ENCODE assay signal across 31 mouse cellular contexts in genomic region chrX:85193856-85194255, GRCm38 (mm10). TPM values are rescaled to one million over a fixed set of nuclear protein-coding genes. Genes with fewer than 3 reads are reported as not detected.
DNase-seq lines count a peak whose midpoint lies in the region; ATAC-seq and TF ChIP-seq lines count a peak whose summit lies in the region.
"Had no signal": no experiment of that assay in that cellular context is flagged by ENCODE, and none has a peak within 500 bp of the region (broad histone marks: within the 10 kb centered on the region; RNA-seq: fewer than 3 reads in every experiment).

No protein-coding gene starts in this region.

- H3K27ac ChIP-seq in embryonic facial prominence, embryonic 11.5 days (replicated peaks; ENCODE audit: low read depth, low read length): no peak overlapping the region
- H3K27ac ChIP-seq in embryonic facial prominence, embryonic 10.5 days (replicated peaks): no peak overlapping the region
- no peak overlapping the region for H3K27ac ChIP-seq in limb, embryonic 14.5 days (replicated peaks; ENCODE audit: low read depth, low read length)
- no peak overlapping the region for H3K27ac ChIP-seq in liver, embryonic 12.5 days
- H3K27ac ChIP-seq: embryonic facial prominence, embryonic 15.5 days; heart, embryonic 15.5 days; hindbrain, embryonic 10.5 days; hindbrain, embryonic 14.5 days; hindbrain, postnatal 0 days had no signal

- H3K4me2 ChIP-seq in embryonic facial prominence, embryonic 11.5 days (ENCODE audit: low read depth, low read length): no peak overlapping the region
- H3K4me2 ChIP-seq in limb, embryonic 14.5 days (replicated peaks; ENCODE audit: low read depth, low read length, severe bottlenecking): no peak overlapping the region
- no peak overlapping the region for H3K4me2 ChIP-seq in liver, embryonic 12.5 days
- H3K4me2 ChIP-seq: embryonic facial prominence, embryonic 15.5 days; heart, embryonic 12.5 days; heart, embryonic 15.5 days; hindbrain, embryonic 14.5 days had no signal

- H3K9me3 ChIP-seq in embryonic facial prominence, embryonic 11.5 days (replicated peaks; ENCODE audit: control insufficient read depth, low read length): no peaks in the 10 kb centered on the region
- no peaks in the 10 kb centered on the region for H3K9me3 ChIP-seq in embryonic facial prominence, embryonic 10.5 days
- no peaks in the 10 kb centered on the region for H3K9me3 ChIP-seq in limb, embryonic 14.5 days (ENCODE audit: control insufficient read depth, low read length)
- no peaks in the 10 kb centered on the region for H3K9me3 ChIP-seq in liver, embryonic 12.5 days (replicated peaks)
- H3K9me3 ChIP-seq: embryonic facial prominence, embryonic 15.5 days; heart, embryonic 12.5 days; heart, embryonic 15.5 days; hindbrain, embryonic 10.5 days had no signal

- DNase-seq in embryonic facial prominence, embryonic 11.5 days (ENCODE audit: low spot score): peak; percentile 64
- DNase-seq in embryonic facial prominence, embryonic 10.5 days (ENCODE audit: low spot score): no peak
- DNase-seq in forelimb bud, embryonic 11.5 days (ENCODE audit: low read depth, low spot score): peak; percentile 57
- peak; percentile 3 for DNase-seq in limb, embryonic 14.5 days (ENCODE audit: low spot score)
- DNase-seq in adrenal gland, postnatal 10 days: no peak
- DNase-seq: adrenal gland, adult 2 months; adrenal gland, postnatal 25 days; cerebellum, adult 11-12 months; cerebellum, adult 9-10 months; cerebellum, postnatal 14 days; forebrain, postnatal 0 days; gastrocnemius, postnatal 25 days; heart, adult 18-20 months; heart, postnatal 10 days; heart, postnatal 36 days had no signal

- no peaks in the 10 kb centered on the region for H3K27me3 ChIP-seq in embryonic facial prominence, embryonic 11.5 days (ENCODE audit: control insufficient read depth, insufficient read depth, low read length)
- H3K27me3 ChIP-seq in embryonic facial prominence, embryonic 10.5 days (replicated peaks; ENCODE audit: low read depth, poor library complexity, severe bottlenecking): peaks cover 17% of the 10 kb centered on the region
- H3K27me3 ChIP-seq in limb, embryonic 14.5 days (ENCODE audit: control insufficient read depth, insufficient read depth, low read length): 0 out of 2 replicates have a peak, but pooled peaks cover 3% of the 10 kb centered on the region
- no peaks in the 10 kb centered on the region for H3K27me3 ChIP-seq in liver, embryonic 12.5 days (replicated peaks)
- H3K27me3 ChIP-seq: embryonic facial prominence, embryonic 15.5 days; heart, embryonic 12.5 days; heart, embryonic 15.5 days had no signal

- no peaks in the 10 kb centered on the region for H3K4me1 ChIP-seq in embryonic facial prominence, embryonic 11.5 days (ENCODE audit: control insufficient read depth, insufficient read depth, low read length)
- H3K4me1 ChIP-seq in embryonic facial prominence, embryonic 10.5 days: no peaks in the 10 kb centered on the region
- H3K4me1 ChIP-seq in limb, embryonic 14.5 days (ENCODE audit: control insufficient read depth, insufficient read depth, low read length): no peaks in the 10 kb centered on the region
- no peaks in the 10 kb centered on the region for H3K4me1 ChIP-seq in liver, embryonic 12.5 days
- H3K4me1 ChIP-seq: embryonic facial prominence, embryonic 15.5 days; heart, embryonic 12.5 days; heart, embryonic 15.5 days; hindbrain, embryonic 10.5 days had no signal

- H3K9ac ChIP-seq in embryonic facial prominence, embryonic 11.5 days (replicated peaks; ENCODE audit: low read length): no peak overlapping the region
- H3K9ac ChIP-seq in limb, embryonic 14.5 days (ENCODE audit: low read depth, low read length, severe bottlenecking): no peak overlapping the region
- no peak overlapping the region for H3K9ac ChIP-seq in liver, embryonic 12.5 days
- H3K9ac ChIP-seq: embryonic facial prominence, embryonic 15.5 days; forebrain, postnatal 0 days; heart, embryonic 12.5 days; heart, embryonic 15.5 days; hindbrain, embryonic 14.5 days had no signal

- no peak for ATAC-seq in embryonic facial prominence, embryonic 11.5 days (replicated peaks; ENCODE audit: insufficient number of reproducible peaks, low FRiP score, low TSS enrichment, low read depth)
- no peak for ATAC-seq in limb, embryonic 14.5 days (ENCODE audit: low FRiP score, low read depth)
- no peak for ATAC-seq in liver, embryonic 12.5 days
- ATAC-seq: CD4-positive, CD25-positive, alpha-beta regulatory T cell, adult 4 months; forebrain, embryonic 14.5 days; forebrain, postnatal 0 days; hindbrain, postnatal 0 days; intestine, postnatal 0 days had no signal

- no peak overlapping the region for H3K4me3 ChIP-seq in embryonic facial prominence, embryonic 11.5 days (ENCODE audit: low read depth, low read length)
- no peak overlapping the region for H3K4me3 ChIP-seq in embryonic facial prominence, embryonic 10.5 days
- H3K4me3 ChIP-seq in limb, embryonic 14.5 days (replicated peaks; ENCODE audit: low read length): no peak overlapping the region
- H3K4me3 ChIP-seq in liver, embryonic 12.5 days: no peak overlapping the region
- H3K4me3 ChIP-seq: embryonic facial prominence, embryonic 15.5 days; heart, embryonic 12.5 days; heart, embryonic 15.5 days; hindbrain, embryonic 10.5 days had no signal

- TF ChIP-seq POLR2A in limb, embryonic 14.5 days (IDR thresholded peaks at IDR 0.05; ENCODE audit: borderline replicate concordance, extremely low read depth, insufficient read depth, insufficient read length): no peak

- no peaks in the 10 kb centered on the region for H3K36me3 ChIP-seq in embryonic facial prominence, embryonic 11.5 days (replicated peaks; ENCODE audit: control insufficient read depth, insufficient read depth, low read depth, low read length)
- H3K36me3 ChIP-seq in embryonic facial prominence, embryonic 10.5 days (replicated peaks): no peaks in the 10 kb centered on the region
- H3K36me3 ChIP-seq in limb, embryonic 14.5 days (ENCODE audit: control insufficient read depth, insufficient read depth, low read length): no peaks in the 10 kb centered on the region
- no peaks in the 10 kb centered on the region for H3K36me3 ChIP-seq in liver, embryonic 12.5 days
- H3K36me3 ChIP-seq: embryonic facial prominence, embryonic 15.5 days; heart, embryonic 12.5 days; heart, embryonic 15.5 days; hindbrain, embryonic 10.5 days had no signal

RNA-seq across cellular contexts. Expression of gene Fthl17a, which starts 55.6 kb away (rescaled TPM):
- not detected in 2 replicates for polyA plus RNA-seq in embryonic facial prominence, embryonic 11.5 days (2014; fragmentation: Nextera tagmentation; extraction: Ambion mirVana)
- not detected in 2 replicates for polyA plus RNA-seq in embryonic facial prominence, embryonic 10.5 days (2016; fragmentation: Nextera tagmentation; extraction: Ambion mirVana)
- 0.20 and 0.23 TPM in 2 replicates for polyA plus RNA-seq in limb, embryonic 14.5 days (2012; rRNA removed)
- polyA plus RNA-seq in limb, embryonic 14.5 days (2014; fragmentation: Nextera tagmentation; extraction: Ambion mirVana): not detected in 2 replicates
- total RNA-seq in adrenal gland, postnatal 10 days (2021): not detected
- not detected in 2 replicates for polyA plus RNA-seq in liver, embryonic 12.5 days (2016; fragmentation: Nextera tagmentation; extraction: Ambion mirVana)
- total RNA-seq: adrenal gland, adult 2 months; adrenal gland, postnatal 25 days; forebrain, postnatal 0 days; gastrocnemius, adult 8-10 months; gastrocnemius, postnatal 25 days; heart, adult 18-20 months; heart, postnatal 10 days; heart, postnatal 36 days; hindbrain, postnatal 0 days; MEL had no signal
- polyA plus RNA-seq: adrenal gland, adult 2 months; brain, embryonic 14.5 days; C2C12; CD4-positive, CD25-positive, alpha-beta regulatory T cell, adult 4 months; embryonic facial prominence, embryonic 15.5 days; forebrain, embryonic 11.5 days; forebrain, embryonic 14.5 days; forebrain, postnatal 0 days; heart, embryonic 12.5 days; heart, embryonic 15.5 days; hindbrain, embryonic 10.5 days; hindbrain, embryonic 14.5 days; hindbrain, postnatal 0 days; intestine, embryonic 14.5 days; intestine, postnatal 0 days had no signal

Comparison
In these comparisons a context has a peak if more than half of its experiments do, and no peak if none do; other contexts are left out.
1. DNase-seq: peak in embryonic facial prominence, embryonic 11.5 days (single experiment), forelimb bud, embryonic 11.5 days (single experiment) and limb, embryonic 14.5 days (single experiment); none in embryonic facial prominence, embryonic 10.5 days (single experiment) and adrenal gland, postnatal 10 days (single experiment).